11 mouse cellular contexts compared by ENCODE assay signal in genomic region chr14:31525040-31525810, GRCm38 (mm10).
"Had no signal": no experiment of that assay in that cellular context is flagged by ENCODE, and none has a peak within 500 bp of the region (broad histone marks: within the 10 kb centered on the region; RNA-seq: fewer than 3 reads in every experiment).

No protein-coding gene starts in this region.

- H3K36me3 ChIP-seq: limb, embryonic 15.5 days; liver, embryonic 12.5 days; lung, embryonic 15.5 days; midbrain, embryonic 10.5 days; midbrain, embryonic 15.5 days; stomach, embryonic 15.5 days had no signal

- ATAC-seq: liver, embryonic 12.5 days; midbrain, embryonic 15.5 days had no signal

- H3K9ac ChIP-seq: limb, embryonic 15.5 days; liver, embryonic 12.5 days; lung, embryonic 15.5 days; midbrain, embryonic 15.5 days; stomach, embryonic 15.5 days had no signal

- H3K27me3 ChIP-seq: limb, embryonic 15.5 days; lung, embryonic 15.5 days; midbrain, embryonic 15.5 days; stomach, embryonic 15.5 days had no signal

- H3K4me1 ChIP-seq: limb, embryonic 15.5 days; liver, embryonic 12.5 days; midbrain, embryonic 15.5 days; stomach, embryonic 15.5 days had no signal

- H3K9me3 ChIP-seq: limb, embryonic 15.5 days; liver, embryonic 12.5 days; lung, embryonic 15.5 days; midbrain, embryonic 10.5 days; midbrain, embryonic 15.5 days; stomach, embryonic 15.5 days had no signal

- DNase-seq: kidney, adult 8-10 months; kidney, postnatal 25 days; right cerebral cortex, postnatal 14 days; thymus, postnatal 4 days had no signal

- H3K4me3 ChIP-seq: left cerebral cortex, adult 2 months; limb, embryonic 15.5 days; liver, embryonic 12.5 days; lung, embryonic 15.5 days; midbrain, embryonic 10.5 days; midbrain, embryonic 15.5 days; stomach, embryonic 15.5 days had no signal

- H3K27ac ChIP-seq: left cerebral cortex, adult 2 months; limb, embryonic 15.5 days; liver, embryonic 12.5 days; lung, embryonic 15.5 days; midbrain, embryonic 10.5 days; midbrain, embryonic 15.5 days; stomach, embryonic 15.5 days had no signal

- H3K4me2 ChIP-seq: limb, embryonic 15.5 days; liver, embryonic 12.5 days; lung, embryonic 15.5 days; midbrain, embryonic 15.5 days; stomach, embryonic 15.5 days had no signal
